Mouse (Mus musculus) neural tube, embryonic 11.5 days (tissue): ENCODE measurements around the gene Nav2. TPM values are rescaled to one million over a fixed set of nuclear protein-coding genes. Genes with fewer than 3 reads are reported as not detected.
A peak's percentile ranks its signal among the peaks of the same experiment; 100 is the strongest.

ENCODE experiments used
- ATAC-seq: fragments of 200-750 bp; cut with Nextera tagmentation; 2 replicates; pipeline ENCODE4 v1.8.0; 2017; ENCODE audit warnings: moderate number of reproducible peaks, mild to moderate bottlenecking, moderate TSS enrichment, moderate library complexity; ENCODE audit not compliant: insufficient read depth, low FRiP score, low TSS enrichment
- DNase-seq: peaks from one replicate; pipeline ENCODE4 v3.0.0-alpha.2; 2015; ENCODE audit warnings: low spot score
- H3K27ac ChIP-seq: fragments of 300-500 bp; sonication (generic); 2 replicates; pipeline ENCODE4 v1.5.1; 2014; ENCODE audit warnings: low read depth, mild to moderate bottlenecking, low read length
- H3K27me3 ChIP-seq: fragments of 300-500 bp; sonication (generic); 2 replicates; pipeline ENCODE4 v1.6.1; 2014; ENCODE audit warnings: mild to moderate bottlenecking, low read length, mixed read lengths; ENCODE audit not compliant: control insufficient read depth, insufficient read depth
- H3K36me3 ChIP-seq: fragments of 300-500 bp; sonication (generic); 2 replicates; pipeline ENCODE4 v1.6.1; 2014; ENCODE audit warnings: mild to moderate bottlenecking, low read length, moderate library complexity, mixed read lengths; ENCODE audit not compliant: control insufficient read depth, insufficient read depth
- H3K4me1 ChIP-seq: fragments of 300-500 bp; sonication (generic); 2 replicates; pipeline ENCODE4 v1.6.1; 2014; ENCODE audit warnings: low read length, mixed read lengths; ENCODE audit not compliant: control insufficient read depth, insufficient read depth
- H3K4me2 ChIP-seq: fragments of 300-500 bp; sonication (generic); 2 replicates; pipeline ENCODE4 v1.6.1; 2014; ENCODE audit warnings: low read depth, mild to moderate bottlenecking, moderate library complexity
- H3K4me3 ChIP-seq: fragments of 300-500 bp; sonication (generic); 2 replicates; pipeline ENCODE4 v1.5.1; 2014; ENCODE audit warnings: low read depth, low read length
- H3K9ac ChIP-seq: fragments of 300-500 bp; sonication (generic); 2 replicates; pipeline ENCODE4 v1.6.1; 2014; ENCODE audit warnings: mild to moderate bottlenecking, low read length
- H3K9me3 ChIP-seq: fragments of 300-500 bp; sonication (generic); 2 replicates; pipeline ENCODE4 v1.6.1; 2016; ENCODE audit warnings: low read length; ENCODE audit not compliant: control insufficient read depth
- WGBS: fragments of 180-500 bp; shearing (Covaris S2); extraction: QIAGEN DNeasy Blood & Tissue Kit; methylation state at CpG from one replicate; pipeline ENCODE4 v1.1.7; 2014; 5-methylcytosine and 5-hydroxymethylcytosine counted together
- polyA plus RNA-seq: library from polyadenylated mRNA; unstranded; fragments of >200 nt; fragmentation: Nextera tagmentation; extraction: Ambion mirVana; gene quantifications from 2 replicates; pipeline ENCODE4 v1.2.1, GENCODE M21; 2014

Gene Nav2
- polyA plus RNA-seq, 1 experiment from 2014 or later, result 19.2 TPM

GRCm38 (mm10) chr7:49088198-49088912 is 179.8 kb downstream of the Nav2 start:
- H3K36me3 ChIP-seq, result no peaks in the 10 kb centered on the region
- no peak overlapping the region for H3K4me3 ChIP-seq
- peaks cover 28% of the 10 kb centered on the region for H3K4me1 ChIP-seq
- no peaks in the 10 kb centered on the region for H3K27me3 ChIP-seq
- WGBS, result 78% methylated on average over 15 of the region's 15 CpGs
- H3K9me3 ChIP-seq, result no peaks in the 10 kb centered on the region
- DNase-seq (peak; percentile 7), ATAC-seq (no peak)
- H3K9ac ChIP-seq, result no peak overlapping the region
- no peak overlapping the region for H3K27ac ChIP-seq
- H3K4me2 ChIP-seq, result no peak overlapping the region

DNA sequence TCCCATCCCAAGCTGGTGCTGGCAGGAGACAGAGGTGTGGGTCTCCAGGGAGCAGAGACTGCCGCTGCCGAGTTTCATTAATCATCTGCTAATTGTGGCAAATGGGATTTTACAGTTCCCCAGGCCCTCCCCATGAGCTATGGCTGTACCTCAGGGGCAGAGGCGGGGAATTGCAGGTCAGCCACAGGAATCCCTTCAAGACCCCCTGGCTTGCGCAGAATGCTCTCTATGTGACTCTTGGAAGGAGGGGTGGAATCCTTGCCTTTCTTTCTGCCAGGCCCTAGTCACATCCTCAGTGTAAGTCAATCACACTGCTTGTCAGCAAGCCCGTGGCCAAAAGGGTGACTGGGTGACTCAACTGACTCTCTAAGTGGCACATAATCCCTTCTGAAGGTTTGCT is 182.9 kb downstream of the Nav2 start:
- Histone ChIP-seq H3K9me3 (no peaks in the 10 kb centered on the region), H3K36me3 (no peaks in the 10 kb centered on the region), H3K27ac (no peak overlapping the region), H3K4me3 (no peak overlapping the region), H3K9ac (no peak overlapping the region), H3K4me1 (peaks cover 5% of the 10 kb centered on the region), H3K27me3 (no peaks in the 10 kb centered on the region), H3K4me2 (no peak overlapping the region)
- 43% methylated on average over 5 of the region's 5 CpGs for WGBS
- no peak for ATAC-seq
- no peak for DNase-seq

DNA sequence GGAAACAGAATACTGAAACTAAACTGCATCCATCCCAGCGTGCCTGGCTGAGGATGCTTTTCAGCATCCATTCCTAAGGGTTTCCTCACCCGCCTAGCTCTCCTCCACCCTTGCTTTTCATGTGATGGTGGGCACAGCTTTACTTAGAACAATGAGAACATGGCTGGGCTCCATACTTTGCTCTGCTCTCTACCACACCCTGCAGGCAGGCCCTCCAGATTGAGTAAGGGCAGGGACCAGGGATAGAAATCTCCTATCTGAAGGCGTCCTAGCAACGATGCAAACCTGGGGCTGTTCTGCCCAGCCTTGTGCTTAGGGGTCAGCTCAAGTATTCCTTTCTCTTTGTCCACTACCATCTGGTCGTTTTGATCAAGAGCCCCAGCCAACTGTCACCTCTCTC is 183.4 kb downstream of the Nav2 start:
- Histone ChIP-seq H3K9ac (no peak overlapping the region), H3K27ac (no peak overlapping the region), H3K27me3 (no peaks in the 10 kb centered on the region), H3K4me3 (no peak overlapping the region), H3K4me2 (no peak overlapping the region), H3K36me3 (no peaks in the 10 kb centered on the region), H3K9me3 (no peaks in the 10 kb centered on the region), H3K4me1 (peaks cover 4% of the 10 kb centered on the region)
- no peak for ATAC-seq
- no peak for DNase-seq
- WGBS, result 61% methylated on average over 5 of the region's 5 CpGs

- H3K4me1 ChIP-seq, result peaks cover 4% of the 10 kb centered on the region
Observed at GRCm38 (mm10) chr7:49093596-49093995, 185.1 kb downstream of the Nav2 start.

GRCm38 (mm10) chr7:49094531-49094930 is 186.0 kb downstream of the Nav2 start:
- WGBS, result 90% methylated on average over 3 of the region's 3 CpGs

More at GRCm38 (mm10) chr7:49093596-49093995, 185.1 kb downstream of the Nav2 start:
- H3K9ac ChIP-seq, result no peak overlapping the region
- H3K4me3 ChIP-seq, result no peak overlapping the region
- no peak overlapping the region for H3K4me2 ChIP-seq
- no peak for ATAC-seq
- no peaks in the 10 kb centered on the region for H3K36me3 ChIP-seq
- H3K27me3 ChIP-seq, result no peaks in the 10 kb centered on the region
- H3K9me3 ChIP-seq, result no peaks in the 10 kb centered on the region
- DNase-seq, result no peak
- H3K27ac ChIP-seq, result no peak overlapping the region
- 84% methylated on average over 6 of the region's 6 CpGs for WGBS

GRCm38 (mm10) chr7:49101291-49101690 is 192.8 kb downstream of the Nav2 start:
- Histone ChIP-seq H3K9ac (no peak overlapping the region), H3K9me3 (no peaks in the 10 kb centered on the region), H3K27me3 (no peaks in the 10 kb centered on the region), H3K4me1 (peaks cover 20% of the 10 kb centered on the region), H3K4me2 (no peak overlapping the region), H3K36me3 (no peaks in the 10 kb centered on the region), H3K4me3 (no peak overlapping the region), H3K27ac (no peak overlapping the region)
- whole genome bisulfite sequencing, result 89% methylated on average over 1 of the region's 1 CpGs
- DNase-seq (no peak), ATAC-seq (no peak)

More at GRCm38 (mm10) chr7:49094531-49094930, 186.0 kb downstream of the Nav2 start:
- ATAC-seq, result no peak
- Histone ChIP-seq H3K4me1 (peaks cover 4% of the 10 kb centered on the region), H3K27me3 (no peaks in the 10 kb centered on the region), H3K27ac (no peak overlapping the region), H3K4me2 (no peak overlapping the region), H3K9ac (no peak overlapping the region), H3K4me3 (no peak overlapping the region), H3K36me3 (no peaks in the 10 kb centered on the region), H3K9me3 (no peaks in the 10 kb centered on the region)
- no peak for DNase-seq

GRCm38 (mm10) chr7:49102223-49102622 is 193.7 kb downstream of the Nav2 start:
- H3K27me3 ChIP-seq, result no peaks in the 10 kb centered on the region
- H3K9ac ChIP-seq, result no peak overlapping the region
- H3K4me1 ChIP-seq, result peaks cover 24% of the 10 kb centered on the region
- H3K4me3 ChIP-seq, result no peak overlapping the region
- no peak for DNase-seq
- H3K36me3 ChIP-seq, result no peaks in the 10 kb centered on the region
- H3K4me2 ChIP-seq, result no peak overlapping the region
- 76% methylated on average over 3 of the region's 3 CpGs for WGBS
- ATAC-seq, result no peak
- no peaks in the 10 kb centered on the region for H3K9me3 ChIP-seq
- peak overlapping the region; percentile 53; the same call in 1 of the 2 replicates for H3K27ac ChIP-seq

- peaks cover 24% of the 10 kb centered on the region for H3K4me1 ChIP-seq
- H3K4me2 ChIP-seq, result no peak overlapping the region
- DNase-seq (peak; percentile 64), ATAC-seq (peak; percentile 76)
- no peak overlapping the region for H3K4me3 ChIP-seq
- no peaks in the 10 kb centered on the region for H3K9me3 ChIP-seq
- WGBS, result 41% methylated on average over 8 of the region's 8 CpGs
- peak overlapping the region; percentile 67 for H3K27ac ChIP-seq
- no peaks in the 10 kb centered on the region for H3K36me3 ChIP-seq
- no peak overlapping the region for H3K9ac ChIP-seq
- no peaks in the 10 kb centered on the region for H3K27me3 ChIP-seq
Observed at GRCm38 (mm10) chr7:49104376-49104775, 195.9 kb downstream of the Nav2 start.

DNA sequence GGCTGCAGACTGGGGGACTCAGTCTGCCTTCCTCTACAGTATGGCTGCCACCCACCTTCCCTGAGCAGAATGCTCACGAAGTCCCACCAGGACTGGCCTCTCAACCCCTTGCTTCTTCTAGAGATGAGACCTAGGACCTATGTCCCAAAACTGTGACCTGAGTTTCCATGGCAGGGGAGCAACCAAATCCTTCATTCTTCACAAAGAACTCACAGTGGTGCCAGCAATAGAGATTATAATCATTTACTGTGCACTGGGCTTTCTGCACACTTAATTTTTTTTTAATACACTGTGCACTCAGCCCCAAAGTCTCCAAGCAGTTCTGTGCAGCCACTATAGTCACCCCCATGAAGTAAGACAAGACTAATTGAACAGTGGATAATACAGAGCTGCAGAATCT is 196.3 kb downstream of the Nav2 start:
- Histone ChIP-seq H3K27me3 (no peaks in the 10 kb centered on the region), H3K4me1 (peaks cover 24% of the 10 kb centered on the region)

More for the DNA sequence above, 196.3 kb downstream of the Nav2 start:
- Histone ChIP-seq H3K36me3 (no peaks in the 10 kb centered on the region), H3K4me2 (no peak overlapping the region), H3K4me3 (no peak overlapping the region), H3K9ac (no peak overlapping the region), H3K9me3 (no peaks in the 10 kb centered on the region), H3K27ac (peak overlapping the region; percentile 67)
- WGBS, result 25% methylated on average over 1 of the region's 1 CpGs
- DNase-seq (no peak), ATAC-seq (peak; percentile 17; the same call in 1 of the 2 replicates)
